Mouse (Mus musculus) olfactory bulb, adult 2 months (tissue): ENCODE results near the gene 1810010D01Rik.

Experiments
- CTCF ChIP-seq: fragments of 200-500 bp; IDR thresholded peaks from 2 replicates; pipeline ENCODE4 v1.5.1; 2012; ENCODE audit warnings: low read depth, mild to moderate bottlenecking, low read length, moderate library complexity; ENCODE audit not compliant: insufficient read depth
- POLR2A ChIP-seq: fragments of 200-500 bp; IDR thresholded peaks from 2 replicates; pipeline ENCODE4 v1.6.1; 2012; ENCODE audit warnings: mild to moderate bottlenecking, low read depth, low read length, moderate library complexity; ENCODE audit not compliant: insufficient read depth

DNA sequence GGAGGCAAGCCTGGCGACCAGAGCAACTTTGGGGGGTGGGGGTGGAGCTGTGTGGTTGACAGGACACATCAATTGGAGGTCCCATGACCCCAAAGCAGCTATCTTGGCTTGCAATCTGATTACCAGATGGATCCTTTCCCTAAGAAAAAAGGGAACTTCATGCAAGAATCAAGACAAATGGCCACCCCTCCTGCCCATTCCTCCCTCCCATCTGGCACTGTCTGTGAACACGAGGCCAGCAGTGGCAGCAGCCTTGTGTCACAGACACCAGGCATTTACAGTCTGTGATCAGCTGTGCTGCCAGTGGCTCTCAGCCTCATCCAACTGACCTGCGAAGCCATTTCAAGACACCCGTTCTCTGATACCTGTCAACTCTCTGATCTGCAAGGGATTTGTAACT lies 25.5 kb downstream of the 1810010D01Rik start:
- TF ChIP-seq POLR2A (no peak), CTCF (no peak)
